ENCODE assay signal across 9 mouse cellular contexts in the genomic region with DNA sequence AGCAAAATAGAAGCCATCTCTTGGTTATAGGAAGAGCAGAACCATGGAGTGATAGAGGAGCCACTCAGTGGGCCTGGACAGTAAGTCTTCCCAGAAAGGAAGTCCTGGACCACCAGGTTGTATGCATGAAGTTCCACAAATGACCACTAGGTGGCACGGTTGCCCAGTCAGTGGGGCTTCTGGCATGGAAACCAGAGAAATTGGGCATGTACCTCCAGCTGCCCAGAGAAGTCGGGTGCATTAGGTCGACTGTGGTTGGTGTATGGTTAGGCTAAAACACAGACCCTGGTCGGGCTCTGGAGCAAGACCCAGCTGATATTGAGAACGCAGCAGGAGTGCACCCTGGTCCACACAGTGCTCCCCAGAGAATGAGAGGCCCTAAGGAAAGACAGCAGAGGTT. TPM values are rescaled to one million over a fixed set of nuclear protein-coding genes. Genes with fewer than 3 reads are reported as not detected.
A peak's percentile ranks its signal among the peaks of the same experiment; 100 is the strongest.
DNase-seq lines count a peak whose midpoint lies in the region; ATAC-seq and TF ChIP-seq lines count a peak whose summit lies in the region.
"Had no signal": no experiment of that assay in that cellular context is flagged by ENCODE, and none has a peak within 500 bp of the region (broad histone marks: within the 10 kb centered on the region; RNA-seq: fewer than 3 reads in every experiment).

No protein-coding gene starts in this region.

- DNase-seq in ZHBTc4 (ENCODE audit: low read depth, low spot score): peak; percentile 84
- DNase-seq in cerebellum, postnatal 14 days: peak; percentile 94 to 96
- peak; percentile 81 to 86 for DNase-seq in frontal cortex, postnatal 25 days (ENCODE audit: low spot score in 2 of 2)
- peak; percentile 90 for DNase-seq in induced T-regulatory cell, adult 2 months (ENCODE audit: low read depth)
- DNase-seq in left cerebral cortex, adult 2 months (ENCODE audit: extremely low spot score in 1 of 2, low spot score in 2 of 2): peak; percentile 78 to 87
- peak; percentile 82 to 92 for DNase-seq in right cerebral cortex, postnatal 10 days (ENCODE audit: low spot score in 2 of 2)
- peak; percentile 83 for DNase-seq in urinary bladder, postnatal 25 days (ENCODE audit: low spot score)

- intact Hi-C loops in left cerebral cortex, adult 2 months (cut with DNase I): loop anchor here (1.0 to 10.0 kb wide), 4 partner anchors 161 to 541 kb away; partner anchors contain the start of gene Zc3h7a

- no peak overlapping the region for H3K4me3 ChIP-seq in left cerebral cortex, adult 2 months
- H3K4me3 ChIP-seq: myocyte had no signal

- TF ChIP-seq CTCF in left cerebral cortex, adult 2 months (IDR thresholded peaks at IDR 0.05): peak; percentile 99

- ATAC-seq in megakaryocyte-erythroid progenitor cell, adult 5-6 weeks (replicated peaks; ENCODE audit: low FRiP score, low TSS enrichment, poor library complexity, severe bottlenecking): peak; percentile 38

- H3K27ac ChIP-seq in left cerebral cortex, adult 2 months: no peak overlapping the region

RNA-seq across cellular contexts. Expression of gene Rmi2, which starts 38.8 kb away (rescaled TPM):
- under 1 TPM; 0.14 to 0.42 TPM for total RNA-seq in left cerebral cortex, adult 2 months (2021)
- total RNA-seq in megakaryocyte-erythroid progenitor cell, adult 5-6 weeks (2014; fragmentation: Nextera tagmentation): 1.3 and 6.6 TPM in 2 replicates
- 4.7 and 5.5 TPM in 2 replicates for total RNA-seq in megakaryocyte-erythroid progenitor cell, adult 5-6 weeks (2017)
